Mouse (Mus musculus) megakaryocyte, embryonic 14.5 days (primary cell): ENCODE data around the gene Mpdu1.

Experiments
- FLI1 ChIP-seq: IDR thresholded peaks from 2 replicates; pipeline ENCODE4 v1.6.1; 2012; ENCODE audit warnings: low read length, inconsistent platforms, mixed read lengths
- GATA1 ChIP-seq: IDR thresholded peaks from 3 replicates; pipeline ENCODE4 v1.6.1; 2012; ENCODE audit warnings: mixed read lengths, low read length, inconsistent platforms, borderline replicate concordance

DNA sequence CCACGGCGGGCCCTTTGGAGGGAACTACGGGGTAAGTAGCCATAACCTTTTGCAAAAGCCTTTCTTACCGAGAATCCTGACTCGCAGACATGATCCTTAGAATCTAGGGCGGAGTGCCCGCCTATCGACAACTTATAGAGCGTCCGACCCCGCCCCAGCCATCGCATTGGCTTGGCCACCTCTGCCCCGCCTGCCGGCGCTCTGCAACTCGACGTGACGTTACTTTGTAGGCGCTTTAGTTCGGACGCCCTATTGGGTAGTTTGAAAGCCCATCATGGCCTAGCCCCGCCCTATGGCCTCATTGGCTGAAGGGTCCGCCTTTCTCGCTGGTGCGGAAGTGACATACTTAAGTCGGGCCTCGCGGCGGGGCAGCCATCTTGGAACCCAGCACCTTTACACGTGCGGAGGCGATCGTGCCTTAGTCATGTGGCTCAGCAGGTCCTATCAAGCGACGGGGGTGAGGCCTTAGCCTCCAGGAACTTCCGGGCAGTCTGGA lies 9.8 kb upstream of the Mpdu1 start, which contains the start of gene Eif4a1:
- no peak for TF ChIP-seq GATA1
- peak; percentile 29; the same call in 1 of the 2 replicates for TF ChIP-seq FLI1
